18 mouse cellular contexts compared by ENCODE assay signal in genomic region chr1:192650586-192650985, GRCm38 (mm10).
DNase-seq lines count a peak whose midpoint lies in the region; ATAC-seq and TF ChIP-seq lines count a peak whose summit lies in the region.
"Had no signal": no experiment of that assay in that cellular context is flagged by ENCODE, and none has a peak within 500 bp of the region (broad histone marks: within the 10 kb centered on the region; RNA-seq: fewer than 3 reads in every experiment).

No protein-coding gene starts in this region.

- peak; percentile 17 for DNase-seq in liver
- DNase-seq in liver, postnatal 0 days, result no peak
- no peak for DNase-seq in liver, embryonic 11.5 days (ENCODE audit: low spot score)
- DNase-seq in liver, embryonic 14.5 days (ENCODE audit: low read depth in 3 of 3, low spot score in 3 of 3), result no peak
- no peak for DNase-seq in spleen, postnatal 10 days (ENCODE audit: low spot score in 2 of 2)
- no peak for DNase-seq in lung, postnatal 36 days
- DNase-seq: adrenal gland, postnatal 10 days; cerebellum, adult 11-12 months; cerebellum, adult 9-11 months; cerebellum, postnatal 36 days; gastrocnemius, postnatal 10 days; heart, adult 2 months had no signal

- H3K27me3 ChIP-seq in liver, postnatal 0 days (ENCODE audit: insufficient read depth, low read length), result no peaks in the 10 kb centered on the region
- H3K27me3 ChIP-seq in liver, embryonic 11.5 days (replicated peaks; ENCODE audit: control insufficient read depth, insufficient read depth, low read length), result no peaks in the 10 kb centered on the region
- no peaks in the 10 kb centered on the region for H3K27me3 ChIP-seq in liver, embryonic 14.5 days (ENCODE audit: control insufficient read depth, insufficient read depth, low read length)
- H3K27me3 ChIP-seq: embryonic facial prominence, embryonic 13.5 days had no signal

- no peaks in the 10 kb centered on the region for H3K36me3 ChIP-seq in liver, postnatal 0 days (replicated peaks; ENCODE audit: insufficient read depth, low read length)
- no peaks in the 10 kb centered on the region for H3K36me3 ChIP-seq in liver, embryonic 11.5 days (ENCODE audit: control insufficient read depth, insufficient read depth, low read length)
- H3K36me3 ChIP-seq in liver, embryonic 14.5 days (replicated peaks; ENCODE audit: control insufficient read depth, insufficient read depth, low read depth), result no peaks in the 10 kb centered on the region
- H3K36me3 ChIP-seq: embryonic facial prominence, embryonic 13.5 days; G1E; hindbrain, embryonic 10.5 days had no signal

- no peaks in the 10 kb centered on the region for H3K4me1 ChIP-seq in liver, postnatal 0 days (ENCODE audit: insufficient read depth)
- H3K4me1 ChIP-seq in liver, embryonic 11.5 days (replicated peaks; ENCODE audit: control insufficient read depth, insufficient read depth, low read length), result no peaks in the 10 kb centered on the region
- H3K4me1 ChIP-seq in liver, embryonic 14.5 days (replicated peaks; ENCODE audit: control insufficient read depth in 2 of 2, insufficient read depth in 2 of 2, low read length in 1 of 2), result peaks cover 9 to 19% of the 10 kb centered on the region in 2 experiments

- H3K9ac ChIP-seq in liver, postnatal 0 days (replicated peaks), result no peak overlapping the region
- H3K9ac ChIP-seq in liver, embryonic 11.5 days (ENCODE audit: low read depth, low read length), result no peak overlapping the region
- no peak overlapping the region for H3K9ac ChIP-seq in liver, embryonic 14.5 days (replicated peaks)
- H3K9ac ChIP-seq: embryonic facial prominence, embryonic 13.5 days; hindbrain, embryonic 14.5 days had no signal

- TF ChIP-seq CTCF in liver, postnatal 0 days (IDR thresholded peaks at IDR 0.05; ENCODE audit: low read depth), result no peak
- TF ChIP-seq CTCF in liver, embryonic 14.5 days (IDR thresholded peaks at IDR 0.05; ENCODE audit: low read depth), result no peak

- no peak overlapping the region for H3K4me2 ChIP-seq in liver, postnatal 0 days (ENCODE audit: low read depth, low read length)
- H3K4me2 ChIP-seq in liver, embryonic 11.5 days, result no peak overlapping the region
- no peak overlapping the region for H3K4me2 ChIP-seq in liver, embryonic 14.5 days (ENCODE audit: low read depth)
- H3K4me2 ChIP-seq: embryonic facial prominence, embryonic 13.5 days; heart, embryonic 11.5 days; hindbrain, embryonic 14.5 days had no signal

- WGBS in liver, postnatal 0 days (ENCODE audit: insufficient replicate concordance), result 58% methylated on average over 7 of the region's 7 CpGs
- WGBS in liver, embryonic 11.5 days, result 54% methylated on average over 7 of the region's 7 CpGs
- WGBS in liver, embryonic 14.5 days (ENCODE audit: insufficient replicate concordance), result 23% methylated on average over 7 of the region's 7 CpGs

- H3K4me3 ChIP-seq in liver, postnatal 0 days (ENCODE audit: low read depth, low read length), result no peak overlapping the region
- no peak overlapping the region for H3K4me3 ChIP-seq in liver, embryonic 11.5 days (ENCODE audit: low read depth, low read length)
- no peak overlapping the region for H3K4me3 ChIP-seq in liver, embryonic 14.5 days (ENCODE audit: insufficient read depth in 1 of 2, low read depth in 2 of 2, low read length in 2 of 2)
- H3K4me3 ChIP-seq: embryonic facial prominence, embryonic 13.5 days; heart, adult 2 months; hindbrain, embryonic 10.5 days had no signal

- no peak for TF ChIP-seq EP300 in liver, postnatal 0 days (IDR thresholded peaks at IDR 0.05; ENCODE audit: low read depth)
- no peak for TF ChIP-seq EP300 in liver, embryonic 14.5 days (IDR thresholded peaks at IDR 0.05; ENCODE audit: low read depth)

- no peaks in the 10 kb centered on the region for H3K9me3 ChIP-seq in liver, postnatal 0 days (ENCODE audit: low read length)
- no peaks in the 10 kb centered on the region for H3K9me3 ChIP-seq in liver, embryonic 11.5 days (ENCODE audit: control insufficient read depth, low read length)
- H3K9me3 ChIP-seq in liver, embryonic 14.5 days (ENCODE audit: control insufficient read depth, low read length), result no peaks in the 10 kb centered on the region
- H3K9me3 ChIP-seq: embryonic facial prominence, embryonic 13.5 days; hindbrain, embryonic 10.5 days had no signal

- no peak for ATAC-seq in liver, postnatal 0 days
- peak; percentile 66 for ATAC-seq in liver, embryonic 11.5 days (replicated peaks; ENCODE audit: low FRiP score)
- ATAC-seq in liver, embryonic 14.5 days (ENCODE audit: insufficient read depth), result peak; percentile 72
- ATAC-seq: forebrain, embryonic 14.5 days had no signal

- no peak overlapping the region for H3K27ac ChIP-seq in liver, postnatal 0 days (ENCODE audit: low read depth)
- no peak overlapping the region for H3K27ac ChIP-seq in liver, embryonic 11.5 days (ENCODE audit: low read depth, low read length)
- no peak overlapping the region for H3K27ac ChIP-seq in liver, embryonic 14.5 days
- H3K27ac ChIP-seq: embryonic facial prominence, embryonic 13.5 days; heart, adult 2 months; hindbrain, embryonic 10.5 days; hindbrain, embryonic 14.5 days had no signal
